Mouse (Mus musculus): ENCODE results near the gene Slc12a4.

Gene Slc12a4

GRCm38 (mm10) chr8:105971019-105971720 is 5.3 kb upstream of the Slc12a4 start:
- no peak for DNase-seq (ENCODE audit: extremely low read depth, insufficient read length, low spot score)

GRCm38 (mm10) chr8:105969367-105969766 is 3.5 kb upstream of the Slc12a4 start:
- no peak for DNase-seq (ENCODE audit: extremely low read depth, insufficient read length, low spot score)

- DNase-seq (ENCODE audit: extremely low read depth, insufficient read length, low spot score), result no peak
Measured at GRCm38 (mm10) chr8:105966692-105967311, 905 bp upstream of the Slc12a4 start.

GRCm38 (mm10) chr8:105965266-105965904 is 512 bp downstream of the Slc12a4 start:
- DNase-seq (ENCODE audit: extremely low read depth, insufficient read length, low spot score), result peak; percentile 85

GRCm38 (mm10) chr8:105964506-105965265 is 1.2 kb downstream of the Slc12a4 start:
- DNase-seq (ENCODE audit: extremely low read depth, insufficient read length, low spot score), result no peak

GRCm38 (mm10) chr8:105961536-105961935 is 4.4 kb downstream of the Slc12a4 start:
- DNase-seq (ENCODE audit: extremely low read depth, insufficient read length, low spot score), result no peak

GRCm38 (mm10) chr8:105961101-105961500 is 4.8 kb downstream of the Slc12a4 start:
- no peak for DNase-seq (ENCODE audit: extremely low read depth, insufficient read length, low spot score)

- DNase-seq (ENCODE audit: extremely low read depth, insufficient read length, low spot score), result no peak
Measured at GRCm38 (mm10) chr8:105959350-105959749, 6.5 kb downstream of the Slc12a4 start.

- no peak for DNase-seq (ENCODE audit: extremely low read depth, insufficient read length, low spot score)
Measured at GRCm38 (mm10) chr8:105957813-105958212, 8.1 kb downstream of the Slc12a4 start.

GRCm38 (mm10) chr8:105956556-105956955 is 9.3 kb downstream of the Slc12a4 start:
- no peak for DNase-seq (ENCODE audit: extremely low read depth, insufficient read length, low spot score)

- DNase-seq (ENCODE audit: extremely low read depth, insufficient read length, low spot score), result no peak
Measured at GRCm38 (mm10) chr8:105951057-105951659, 14.7 kb downstream of the Slc12a4 start.

- DNase-seq (ENCODE audit: extremely low read depth, insufficient read length, low spot score), result no peak
Measured at GRCm38 (mm10) chr8:105949350-105949749, 16.5 kb downstream of the Slc12a4 start.

- no peak for DNase-seq (ENCODE audit: extremely low read depth, insufficient read length, low spot score)
Measured at GRCm38 (mm10) chr8:105943321-105943739, 22.6 kb downstream of the Slc12a4 start, which contains the start of gene Lcat. Gene Lcat (minus strand): TSS chr8:105943382.

GRCm38 (mm10) chr8:105942542-105942941 is 23.4 kb downstream of the Slc12a4 start:
- DNase-seq (ENCODE audit: extremely low read depth, insufficient read length, low spot score), result no peak

- DNase-seq (ENCODE audit: extremely low read depth, insufficient read length, low spot score), result no peak
Measured at GRCm38 (mm10) chr8:105942026-105942425, 23.9 kb downstream of the Slc12a4 start.

- DNase-seq (ENCODE audit: extremely low read depth, insufficient read length, low spot score), result no peak
Measured at GRCm38 (mm10) chr8:105938306-105938669, 27.6 kb downstream of the Slc12a4 start, which contains the start of gene Psmb10. Gene Psmb10 (minus strand): TSS chr8:105938444.

- peak; percentile 60 for DNase-seq (ENCODE audit: extremely low read depth, insufficient read length, low spot score)
Measured at GRCm38 (mm10) chr8:105937496-105938305, 28.2 kb downstream of the Slc12a4 start.

- DNase-seq (ENCODE audit: extremely low read depth, insufficient read length, low spot score), result peak; percentile 90
Measured at GRCm38 (mm10) chr8:105936866-105937475, 28.9 kb downstream of the Slc12a4 start.

GRCm38 (mm10) chr8:105935863-105936603 is 29.9 kb downstream of the Slc12a4 start:
- no peak for DNase-seq (ENCODE audit: extremely low read depth, insufficient read length, low spot score)
